Mouse (Mus musculus): Measurements from ENCODE around the gene Cpsf4l. TPM values are rescaled to one million over a fixed set of nuclear protein-coding genes. Genes with fewer than 3 reads are reported as not detected.

The Cpsf4l gene
- 1.5 and 2.7 TPM in 2 replicates for polyA plus RNA-seq (2012; rRNA removed; ENCODE audit: low replicate concordance)

DNA sequence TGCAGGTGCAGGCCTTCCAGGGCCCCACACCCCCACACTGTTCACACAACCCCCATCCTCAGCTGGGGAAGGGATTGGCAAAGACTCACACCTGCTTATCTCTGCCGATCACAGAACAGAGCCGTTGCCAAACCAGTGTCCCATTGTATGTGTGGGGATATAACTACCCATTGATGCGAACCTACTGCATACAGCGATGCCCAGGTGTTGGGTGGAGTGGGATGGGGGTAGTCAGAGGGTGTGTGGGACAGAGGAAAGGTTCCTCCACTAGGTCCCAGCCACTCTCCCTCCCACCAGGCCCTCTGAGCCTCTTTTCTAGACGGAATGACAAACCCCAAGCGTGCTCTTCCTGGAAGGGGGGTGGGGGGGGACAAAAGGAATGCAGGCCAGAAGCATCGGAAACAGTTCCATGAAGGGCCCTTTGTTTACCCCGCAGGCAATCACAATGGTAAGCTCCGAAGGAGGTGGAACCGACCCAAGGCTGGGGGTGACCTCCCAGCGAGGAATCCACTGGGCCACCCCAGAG, at the start of gene Cpsf4l:
Gene Cpsf4l, minus strand, starts transcription at position 287 of the 526 bp plus-strand sequence.

DNA sequence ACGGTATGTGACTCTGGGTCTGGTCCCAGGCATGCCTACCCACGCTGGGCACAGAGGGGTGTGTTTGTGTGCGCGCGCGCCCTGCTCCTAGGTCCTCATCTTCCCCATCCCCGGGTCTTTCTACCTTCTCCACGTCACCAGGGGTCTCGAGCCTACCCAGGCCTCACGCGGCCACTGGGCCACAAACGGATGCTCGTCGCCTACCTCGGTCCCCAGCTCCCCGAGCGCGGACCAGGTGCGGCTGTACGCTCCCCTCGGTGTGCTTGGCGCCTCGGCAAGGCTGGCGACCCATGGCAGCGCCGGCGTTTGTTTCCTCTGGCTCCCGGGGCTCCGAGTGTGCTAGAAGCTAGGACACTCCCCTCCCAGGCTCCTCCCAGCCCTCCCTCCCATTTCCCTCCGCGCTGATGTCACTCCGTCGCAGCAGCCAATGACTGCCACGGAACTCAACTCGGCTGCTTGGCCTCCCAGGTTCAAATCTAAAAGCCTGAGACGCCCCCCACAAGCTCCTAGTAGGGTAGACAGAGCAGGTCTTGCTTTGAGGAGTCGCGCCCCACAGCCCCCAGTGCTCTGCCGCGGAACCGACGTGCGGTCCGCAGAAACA, 41.8 kb upstream of the Cpsf4l start, which contains the start of gene Cdc42ep4:
Gene Cdc42ep4, minus strand, starts transcription at position 398 of the 601 bp plus-strand sequence.

DNA sequence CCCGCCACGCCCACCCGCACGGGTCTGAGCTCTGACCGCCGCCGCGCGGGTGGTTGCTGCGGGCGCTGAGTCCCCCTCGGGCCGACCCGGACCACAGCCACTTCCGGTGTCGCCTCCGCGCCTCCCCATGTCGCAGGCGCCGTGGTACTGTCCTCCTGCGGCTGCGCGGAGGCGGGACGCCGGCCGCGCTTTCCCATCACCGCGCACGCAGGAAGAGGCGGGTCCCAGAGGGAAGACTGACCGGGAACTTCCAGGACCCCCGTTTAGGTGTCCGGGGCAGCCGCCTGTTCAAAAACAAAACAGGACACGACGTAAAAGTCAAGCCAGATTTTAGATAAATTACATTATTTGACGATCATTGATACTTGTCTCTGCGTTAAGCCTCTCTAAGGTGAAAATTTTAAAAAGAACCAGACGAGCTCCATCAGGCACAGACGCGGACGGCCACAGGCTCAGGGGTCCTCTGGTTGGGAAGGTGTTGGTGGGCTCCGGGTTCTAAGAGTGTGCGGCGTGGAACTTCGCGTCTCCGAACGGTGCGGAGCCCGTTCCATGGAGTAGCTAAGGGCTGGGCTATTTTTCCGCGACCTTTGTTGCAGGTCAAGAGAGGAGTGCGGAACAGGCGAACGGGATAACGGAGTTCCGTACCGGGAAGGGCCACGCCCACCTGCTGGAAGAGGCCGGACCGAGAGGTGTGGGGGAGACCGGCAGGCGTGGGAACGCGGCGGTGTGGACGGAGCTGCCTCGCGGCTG, 25.7 kb downstream of the Cpsf4l start, which contains the start of the genes Fam104a and D11Wsu47e:
Gene Fam104a, minus strand, starts transcription at position 199 of the 750 bp plus-strand sequence.
Gene D11Wsu47e, plus strand, starts transcription at position 456 of the 750 bp plus-strand sequence.

DNA sequence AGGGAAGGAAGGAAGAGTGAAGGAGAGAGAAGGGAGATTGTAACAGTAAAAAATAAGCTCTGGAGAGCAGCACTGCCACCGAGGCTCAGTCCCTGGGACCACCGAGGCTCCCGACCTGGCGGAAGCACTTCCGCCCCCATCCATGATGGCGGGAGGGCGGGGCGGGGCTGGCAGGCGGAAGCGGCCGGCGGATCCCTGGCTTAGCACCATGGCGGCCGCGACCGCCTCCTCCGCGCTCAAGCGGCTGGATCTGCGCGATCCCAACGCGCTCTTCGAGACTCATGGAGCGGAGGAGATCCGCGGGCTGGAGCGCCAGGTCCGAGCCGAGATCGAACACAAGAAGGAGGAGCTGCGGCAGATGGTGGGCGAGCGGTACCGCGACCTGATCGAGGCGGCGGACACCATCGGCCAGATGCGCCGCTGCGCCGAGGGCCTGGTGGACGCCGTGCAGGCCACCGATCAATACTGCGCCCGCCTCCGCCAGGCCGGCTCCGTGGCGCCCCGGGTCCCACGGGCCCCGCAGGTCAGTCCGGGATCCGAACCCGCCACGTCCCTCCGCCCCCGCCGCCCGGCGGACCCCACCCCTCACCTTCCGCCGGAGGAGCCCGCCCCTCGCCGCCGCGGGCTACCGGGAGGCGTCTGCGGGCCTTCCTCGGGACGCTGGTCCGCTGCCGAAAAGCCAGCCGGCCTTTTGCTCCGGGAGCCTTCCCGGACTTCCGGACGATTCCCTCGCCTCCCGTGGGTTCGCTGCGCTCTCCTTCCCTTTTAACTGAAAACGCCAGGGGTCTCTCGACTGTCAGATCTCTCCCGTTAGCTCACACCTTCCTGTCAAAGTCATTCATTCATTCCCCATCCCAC, 60.2 kb downstream of the Cpsf4l start, which contains the start of gene Slc39a11:
Gene Slc39a11, minus strand, starts transcription at position 727 of the 858 bp plus-strand sequence.

DNA sequence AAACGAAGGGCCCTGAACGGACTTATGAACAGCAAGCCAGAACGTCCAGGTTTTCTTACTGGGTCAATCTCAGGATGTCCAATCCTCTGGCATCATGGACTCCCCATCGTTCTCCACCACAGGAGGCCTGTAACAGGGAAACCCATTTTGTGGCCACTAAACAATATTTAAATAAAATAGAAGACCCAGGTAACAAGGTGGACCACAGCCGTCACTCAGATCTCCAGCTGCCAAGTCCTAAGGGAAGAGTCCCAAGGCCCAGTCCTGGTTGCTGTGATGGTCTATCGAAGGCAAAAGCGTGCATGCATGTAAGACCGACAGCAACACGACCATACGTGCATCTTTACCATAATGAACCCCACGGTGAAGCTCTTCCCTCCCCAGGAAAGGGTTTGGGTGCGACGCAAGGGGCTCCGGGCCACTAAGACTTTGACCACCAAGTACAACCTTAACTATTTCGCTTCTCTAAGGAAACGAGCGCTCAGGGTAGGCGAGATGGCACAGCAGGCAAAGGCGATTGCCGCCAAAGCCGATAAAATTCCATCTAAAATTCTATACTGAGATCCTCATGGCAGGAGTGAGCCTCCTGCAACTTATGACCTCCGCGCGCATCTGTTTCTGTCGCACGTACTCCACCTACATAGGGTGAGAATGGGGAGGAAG, 61.0 kb downstream of the Cpsf4l start, which contains the start of gene Cog1:
Gene Cog1, plus strand, starts transcription at position 480 of the 663 bp plus-strand sequence.

Other genes starting within 250 kb of the Cpsf4l start
- gene Sstr2, start 90.7 kb downstream of the Cpsf4l start, polyA plus RNA-seq (2012; rRNA removed; ENCODE audit: low replicate concordance) = not detected in 2 replicates
- 45.8 and 51.9 TPM in 2 replicates for gene Cog1, start 60.8 kb downstream of the Cpsf4l start, polyA plus RNA-seq (2012; rRNA removed; ENCODE audit: low replicate concordance)
- gene Slc39a11, start 59.9 kb downstream of the Cpsf4l start, polyA plus RNA-seq (2012; rRNA removed; ENCODE audit: low replicate concordance) = 20.3 and 25.4 TPM in 2 replicates
- gene Fam104a, start 25.9 kb downstream of the Cpsf4l start, polyA plus RNA-seq (2012; rRNA removed; ENCODE audit: low replicate concordance) = 20.3 and 37.8 TPM in 2 replicates
- gene D11Wsu47e, start 25.6 kb downstream of the Cpsf4l start, polyA plus RNA-seq (2012; rRNA removed; ENCODE audit: low replicate concordance) = 6.4 and 8.3 TPM in 2 replicates
- gene Cdc42ep4, start 41.9 kb upstream of the Cpsf4l start, polyA plus RNA-seq (2012; rRNA removed; ENCODE audit: low replicate concordance) = 41.9 and 69.2 TPM in 2 replicates

Measured in mammary gland, adult 2 months (tissue).